Mouse (Mus musculus): ENCODE measurements at regions not wholly inside any gene's neighbourhood (a gene's known extent, or its start where the extent isn't known, plus 50 kb on each side); places are given as distances from the start of the nearest gene placed in this dataset.

DNA sequence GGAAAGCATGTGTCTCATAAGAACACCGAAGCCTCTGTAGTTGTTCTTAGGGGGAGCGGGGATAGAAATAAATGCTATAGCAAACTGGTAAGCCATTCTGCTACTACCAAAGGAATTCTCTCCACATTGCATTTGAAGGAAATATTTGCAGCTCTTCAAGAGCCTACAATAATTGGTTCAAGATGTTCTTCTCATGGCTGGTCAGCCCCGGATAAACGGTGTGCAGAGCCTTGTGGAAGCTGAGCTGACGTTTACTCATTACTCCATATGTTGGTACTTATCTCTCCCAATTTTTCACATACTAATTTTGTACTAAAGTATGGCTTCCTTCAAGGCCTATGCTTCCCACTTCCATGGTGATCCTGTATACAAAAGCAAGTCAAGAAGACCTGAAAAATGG, 317.0 kb downstream of the Tex13c3 start:
- Histone ChIP-seq H3K27me3 (ENCODE audit: insufficient read depth, low read length) (no peaks in the 10 kb centered on the region), H3K4me1 (ENCODE audit: insufficient read depth, low read length) (no peaks in the 10 kb centered on the region), H3K9ac (replicated peaks; ENCODE audit: low read length) (no peak overlapping the region), H3K4me3 (ENCODE audit: low read length) (no peak overlapping the region), H3K36me3 (ENCODE audit: insufficient read depth, low read length) (no peaks in the 10 kb centered on the region), H3K4me2 (ENCODE audit: low read depth, low read length) (no peak overlapping the region), H3K27ac (no peak overlapping the region), H3K9me3 (ENCODE audit: low read length) (no peaks in the 10 kb centered on the region)
- ATAC-seq = no peak
- no peak for TF ChIP-seq CTCF (IDR thresholded peaks at IDR 0.05; ENCODE audit: low read depth)
- 86% methylated on average over 5 of the region's 5 CpGs for WGBS
- DNase-seq (ENCODE audit: low spot score) = no peak

DNA sequence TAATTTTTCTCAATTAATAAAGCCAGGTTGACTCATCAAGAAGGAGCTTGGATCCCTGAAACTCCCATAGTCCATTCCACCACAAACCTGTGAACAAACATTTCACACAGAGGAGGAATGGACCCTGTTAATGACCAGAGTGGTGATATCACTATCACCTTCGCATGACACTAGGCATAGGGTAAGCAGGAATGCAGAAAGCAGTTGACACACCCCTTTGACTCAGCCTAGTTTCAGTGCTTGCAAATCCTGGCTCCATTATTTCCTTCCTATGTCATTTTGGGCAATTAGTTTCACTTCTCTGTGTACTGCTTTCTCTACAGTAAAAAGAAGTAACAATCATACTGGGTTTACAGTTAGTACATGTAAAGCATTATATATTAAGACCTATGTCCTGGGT, 318.2 kb downstream of the Tex13c3 start:
- H3K4me1 ChIP-seq (ENCODE audit: insufficient read depth, low read length) = no peaks in the 10 kb centered on the region
- no peaks in the 10 kb centered on the region for H3K36me3 ChIP-seq (ENCODE audit: insufficient read depth, low read length)
- TF ChIP-seq CTCF (IDR thresholded peaks at IDR 0.05; ENCODE audit: low read depth) = no peak
- H3K27me3 ChIP-seq (ENCODE audit: insufficient read depth, low read length) = no peaks in the 10 kb centered on the region
- no peak overlapping the region for H3K27ac ChIP-seq
- ATAC-seq = no peak
- H3K4me3 ChIP-seq (ENCODE audit: low read length) = no peak overlapping the region
- no peak overlapping the region for H3K9ac ChIP-seq (replicated peaks; ENCODE audit: low read length)
- 65% methylated on average over 1 of the region's 1 CpGs for WGBS
- DNase-seq (ENCODE audit: low spot score) = no peak
- no peaks in the 10 kb centered on the region for H3K9me3 ChIP-seq (ENCODE audit: low read length)
- H3K4me2 ChIP-seq (ENCODE audit: low read depth, low read length) = no peak overlapping the region

DNA sequence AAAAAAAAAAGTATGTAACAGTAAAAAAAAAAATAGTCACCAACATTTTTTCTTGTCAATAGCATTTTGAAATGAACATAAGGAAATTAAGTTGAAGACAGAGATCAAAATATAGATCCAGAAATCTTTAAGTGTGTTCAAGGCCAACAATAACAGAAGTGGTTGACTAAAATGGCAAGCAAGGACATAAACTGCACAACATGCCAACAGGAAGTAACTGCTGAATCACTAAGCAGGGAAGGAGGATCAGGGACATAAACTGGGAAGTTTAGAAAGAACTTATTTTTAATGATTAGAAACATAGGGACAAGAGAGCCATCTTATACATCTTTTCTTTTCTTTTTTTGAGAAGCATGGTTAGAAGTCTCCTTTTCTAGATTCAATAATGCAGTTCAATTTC, 318.8 kb downstream of the Tex13c3 start:
- TF ChIP-seq CTCF (IDR thresholded peaks at IDR 0.05; ENCODE audit: low read depth) = no peak
- H3K9ac ChIP-seq (replicated peaks; ENCODE audit: low read length) = no peak overlapping the region
- no peak overlapping the region for H3K27ac ChIP-seq
- no peak overlapping the region for H3K4me2 ChIP-seq (ENCODE audit: low read depth, low read length)
- H3K27me3 ChIP-seq (ENCODE audit: insufficient read depth, low read length) = no peaks in the 10 kb centered on the region
- ATAC-seq (no peak), DNase-seq (ENCODE audit: low spot score) (no peak)
- no peaks in the 10 kb centered on the region for H3K36me3 ChIP-seq (ENCODE audit: insufficient read depth, low read length)
- no peak overlapping the region for H3K4me3 ChIP-seq (ENCODE audit: low read length)
- H3K9me3 ChIP-seq (ENCODE audit: low read length) = no peaks in the 10 kb centered on the region
- H3K4me1 ChIP-seq (ENCODE audit: insufficient read depth, low read length) = no peaks in the 10 kb centered on the region

DNA sequence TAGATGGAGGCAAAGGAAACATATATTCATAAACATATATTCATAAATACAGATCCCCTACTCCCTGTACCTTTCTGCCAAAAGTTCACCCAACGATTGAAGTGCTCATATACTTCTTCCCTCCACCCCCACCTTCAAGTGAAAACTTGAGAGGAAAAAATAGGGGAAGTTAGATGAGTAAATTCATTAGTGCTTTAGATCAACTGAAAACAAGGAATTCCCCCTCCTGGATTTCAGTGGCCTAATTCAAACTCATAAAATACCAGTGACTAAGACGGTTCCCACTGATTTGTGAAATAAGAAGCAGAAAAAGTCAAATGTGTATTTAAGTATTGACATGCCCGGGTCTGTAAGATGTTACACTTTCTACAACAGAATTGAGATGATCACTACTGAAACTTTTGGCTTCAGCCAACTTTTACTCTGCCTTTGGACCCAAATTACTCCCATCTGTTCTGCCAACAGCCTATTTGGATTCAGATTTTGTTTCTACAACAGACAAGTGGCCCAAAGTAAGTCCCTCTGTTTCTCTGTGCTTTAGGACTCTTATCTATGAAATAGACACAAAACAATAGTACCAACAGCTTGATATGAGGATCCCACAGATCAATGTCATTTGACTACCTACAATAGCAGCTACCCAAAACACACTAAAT, 320.7 kb downstream of the Tex13c3 start:
- no peaks in the 10 kb centered on the region for H3K9me3 ChIP-seq (ENCODE audit: low read length)
- H3K27me3 ChIP-seq (ENCODE audit: insufficient read depth, low read length) = no peaks in the 10 kb centered on the region
- H3K36me3 ChIP-seq (ENCODE audit: insufficient read depth, low read length) = no peaks in the 10 kb centered on the region
- H3K4me1 ChIP-seq (ENCODE audit: insufficient read depth, low read length) = no peaks in the 10 kb centered on the region
- DNase-seq (ENCODE audit: low spot score) (no peak), ATAC-seq (no peak)
- no peak overlapping the region for H3K4me2 ChIP-seq (ENCODE audit: low read depth, low read length)
- WGBS = 71% methylated on average over 3 of the region's 3 CpGs
- no peak overlapping the region for H3K4me3 ChIP-seq (ENCODE audit: low read length)
- no peak overlapping the region for H3K9ac ChIP-seq (replicated peaks; ENCODE audit: low read length)
- no peak for TF ChIP-seq CTCF (IDR thresholded peaks at IDR 0.05; ENCODE audit: low read depth)
- no peak overlapping the region for H3K27ac ChIP-seq

DNA sequence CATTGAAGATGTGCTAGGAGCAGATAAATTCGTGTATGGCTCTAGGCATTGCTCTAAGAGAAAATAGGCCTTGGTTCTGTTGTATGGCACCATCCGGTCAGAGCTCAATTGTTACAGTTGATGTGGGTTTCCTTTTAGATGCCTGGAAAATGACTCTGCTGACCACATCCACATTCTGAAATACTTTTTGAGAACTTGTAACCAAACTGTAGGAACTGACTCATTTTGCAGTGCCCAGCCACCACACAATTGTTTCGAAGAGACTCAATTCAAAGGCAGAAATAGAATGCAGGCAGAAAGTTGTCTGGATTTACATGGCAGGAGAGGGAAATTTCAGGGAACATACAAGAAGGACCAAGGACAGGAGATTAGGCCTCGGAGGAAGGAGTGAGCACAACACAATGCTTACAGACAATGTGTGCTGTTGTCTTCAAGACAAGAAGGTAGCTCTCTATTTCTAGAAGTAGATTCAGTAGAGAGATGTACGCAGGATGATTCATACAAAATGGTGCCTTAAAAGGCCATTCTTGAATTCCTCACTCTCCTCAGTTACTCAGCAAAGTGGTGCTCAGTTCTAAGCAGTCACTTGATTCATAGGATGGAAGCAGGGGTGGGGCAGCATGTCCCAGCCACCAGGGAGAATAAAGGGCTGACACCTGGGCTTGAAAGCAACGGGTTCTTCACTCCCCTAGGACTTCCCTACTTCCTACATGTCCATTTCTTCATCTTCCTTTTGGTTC, 323.5 kb downstream of the Tex13c3 start:
- ATAC-seq (no peak), DNase-seq (ENCODE audit: low spot score) (no peak)
- H3K27me3 ChIP-seq (ENCODE audit: insufficient read depth, low read length) = no peaks in the 10 kb centered on the region
- no peaks in the 10 kb centered on the region for H3K9me3 ChIP-seq (ENCODE audit: low read length)
- H3K4me2 ChIP-seq (ENCODE audit: low read depth, low read length) = no peak overlapping the region
- no peak for TF ChIP-seq CTCF (IDR thresholded peaks at IDR 0.05; ENCODE audit: low read depth)
- no peaks in the 10 kb centered on the region for H3K4me1 ChIP-seq (ENCODE audit: insufficient read depth, low read length)
- no peaks in the 10 kb centered on the region for H3K36me3 ChIP-seq (ENCODE audit: insufficient read depth, low read length)
- H3K27ac ChIP-seq = no peak overlapping the region
- no peak overlapping the region for H3K4me3 ChIP-seq (ENCODE audit: low read length)
- H3K9ac ChIP-seq (replicated peaks; ENCODE audit: low read length) = no peak overlapping the region
- WGBS = 81% methylated on average over 6 of the region's 6 CpGs

DNA sequence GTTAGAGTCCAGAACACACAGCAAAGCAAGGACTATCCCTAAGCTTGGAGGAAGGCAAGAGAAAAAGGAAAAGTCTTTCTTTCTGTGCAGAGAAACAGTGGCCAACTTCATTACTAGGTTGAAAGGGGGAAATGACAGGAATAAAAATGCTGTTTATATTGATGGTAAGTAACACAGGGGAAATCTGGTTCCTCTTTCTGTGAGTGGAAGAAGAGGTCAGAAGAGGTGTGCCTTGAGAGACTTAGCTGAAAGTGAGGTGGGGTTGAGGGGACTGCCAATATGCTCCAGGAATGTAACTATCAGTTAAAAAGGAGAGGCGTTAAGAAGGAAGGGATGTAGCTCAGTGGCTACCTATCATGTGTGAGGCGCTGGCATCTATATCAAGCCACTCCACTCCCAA, 327.5 kb downstream of the Tex13c3 start:
- no peak for TF ChIP-seq CTCF (IDR thresholded peaks at IDR 0.05; ENCODE audit: low read depth)
- Histone ChIP-seq H3K27me3 (ENCODE audit: insufficient read depth, low read length) (no peaks in the 10 kb centered on the region), H3K36me3 (ENCODE audit: insufficient read depth, low read length) (no peaks in the 10 kb centered on the region), H3K27ac (no peak overlapping the region), H3K9me3 (ENCODE audit: low read length) (no peaks in the 10 kb centered on the region), H3K4me2 (ENCODE audit: low read depth, low read length) (no peak overlapping the region), H3K4me1 (ENCODE audit: insufficient read depth, low read length) (no peaks in the 10 kb centered on the region), H3K9ac (replicated peaks; ENCODE audit: low read length) (no peak overlapping the region), H3K4me3 (ENCODE audit: low read length) (no peak overlapping the region)
- DNase-seq (ENCODE audit: low spot score) = no peak
- 85% methylated on average over 2 of the region's 2 CpGs for WGBS
- no peak for ATAC-seq

DNA sequence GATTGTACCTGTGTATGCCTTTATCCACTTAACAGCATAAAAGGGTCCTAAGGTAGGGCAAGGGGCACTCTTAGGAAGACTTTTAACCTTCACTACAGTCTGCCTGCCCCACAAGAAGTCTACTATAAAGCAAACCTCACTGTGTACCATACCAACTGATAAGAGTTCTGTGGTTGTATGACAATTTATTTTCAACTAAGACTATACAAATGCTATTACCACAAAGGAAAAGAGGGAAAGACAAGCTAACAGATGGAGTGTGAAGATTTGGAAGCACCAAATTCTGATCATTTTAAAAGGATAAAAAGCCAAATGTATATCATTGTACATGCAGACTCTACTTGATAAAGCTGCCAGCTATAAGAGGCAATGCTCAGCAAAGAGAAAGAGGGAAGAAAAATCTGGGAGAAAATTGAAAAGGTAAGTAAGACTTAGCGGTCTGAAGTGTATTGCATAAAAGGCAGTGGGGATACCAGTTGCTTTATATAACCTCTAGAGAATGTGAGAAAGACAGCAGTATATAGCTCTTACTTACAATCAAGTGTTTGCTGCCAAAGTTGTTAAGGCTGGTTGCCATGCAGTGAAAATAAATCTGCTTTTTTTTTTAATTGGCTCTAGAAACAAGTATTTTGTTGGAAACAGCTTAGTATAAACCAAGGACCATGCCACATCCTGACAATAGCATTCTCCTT, 328.8 kb downstream of the Tex13c3 start:
- Histone ChIP-seq H3K9me3 (ENCODE audit: low read length) (no peaks in the 10 kb centered on the region), H3K4me1 (ENCODE audit: insufficient read depth, low read length) (no peaks in the 10 kb centered on the region), H3K4me3 (ENCODE audit: low read length) (no peak overlapping the region), H3K4me2 (ENCODE audit: low read depth, low read length) (no peak overlapping the region), H3K36me3 (ENCODE audit: insufficient read depth, low read length) (no peaks in the 10 kb centered on the region), H3K9ac (replicated peaks; ENCODE audit: low read length) (no peak overlapping the region), H3K27ac (no peak overlapping the region), H3K27me3 (ENCODE audit: insufficient read depth, low read length) (no peaks in the 10 kb centered on the region)
- DNase-seq (ENCODE audit: low spot score) (no peak), ATAC-seq (no peak)
- no peak for TF ChIP-seq CTCF (IDR thresholded peaks at IDR 0.05; ENCODE audit: low read depth)
- WGBS = 84% methylated on average over 1 of the region's 1 CpGs

Data from hindbrain, postnatal 0 days (tissue).